In genomic region chr16:22131321-22131720, GRCm38 (mm10) we compare ENCODE assay signal across 28 mouse cellular contexts. TPM values are rescaled to one million over a fixed set of nuclear protein-coding genes. Genes with fewer than 3 reads are reported as not detected.
A peak's percentile ranks its signal among the peaks of the same experiment; 100 is the strongest.
DNase-seq lines count a peak whose midpoint lies in the region; ATAC-seq lines count a peak whose summit lies in the region.
"Had no signal": no experiment of that assay in that cellular context is flagged by ENCODE, and none has a peak within 500 bp of the region (broad histone marks: within the 10 kb centered on the region; RNA-seq: fewer than 3 reads in every experiment).

No protein-coding gene starts in this region.

- ATAC-seq in kidney, embryonic 16.5 days (ENCODE audit: low FRiP score, low TSS enrichment), result no peak
- ATAC-seq: forebrain, postnatal 0 days; midbrain, embryonic 13.5 days; Patski had no signal

- H3K27me3 ChIP-seq in kidney, embryonic 16.5 days (ENCODE audit: insufficient read depth, low read length), result no peaks in the 10 kb centered on the region
- H3K27me3 ChIP-seq: heart, embryonic 13.5 days; limb, embryonic 12.5 days; lung, embryonic 15.5 days; midbrain, embryonic 13.5 days; Patski; stomach, embryonic 15.5 days had no signal

- no peak overlapping the region for H3K9ac ChIP-seq in kidney, embryonic 16.5 days (replicated peaks; ENCODE audit: low read length)
- H3K9ac ChIP-seq: forebrain, postnatal 0 days; heart, embryonic 13.5 days; hindbrain, embryonic 14.5 days; limb, embryonic 12.5 days; liver, embryonic 14.5 days; lung, embryonic 15.5 days; midbrain, embryonic 13.5 days; stomach, embryonic 15.5 days had no signal

- 81% methylated on average over 6 of the region's 6 CpGs for WGBS in kidney, embryonic 16.5 days

- no peaks in the 10 kb centered on the region for H3K9me3 ChIP-seq in kidney, embryonic 16.5 days (ENCODE audit: low read length)
- H3K9me3 ChIP-seq: forebrain, embryonic 10.5 days; G1E; heart, embryonic 13.5 days; limb, embryonic 12.5 days; lung, embryonic 15.5 days; midbrain, embryonic 13.5 days; stomach, embryonic 15.5 days had no signal

- H3K4me3 ChIP-seq in kidney, embryonic 16.5 days (ENCODE audit: low read length), result no peak overlapping the region
- H3K4me3 ChIP-seq: forebrain, embryonic 10.5 days; heart, adult 2 months; heart, embryonic 13.5 days; limb, embryonic 12.5 days; lung, embryonic 15.5 days; megakaryocyte, embryonic 14.5 days; midbrain, embryonic 13.5 days; stomach, embryonic 15.5 days had no signal

- DNase-seq in kidney, adult 8-10 months, result peak; percentile 22 to 29
- peak; percentile 77 for DNase-seq in retina, adult 2 months (ENCODE audit: low read depth, low spot score)
- DNase-seq in retina, embryonic 14.5 days (ENCODE audit: low spot score), result no peak
- DNase-seq in thymus, adult 18-20 months, result peak; percentile 49 to 51
- DNase-seq in thymus, postnatal 36 days, result peak; percentile 35 to 71
- DNase-seq in cerebellum, postnatal 10 days, result no peak
- DNase-seq in gastrocnemius, postnatal 4 days (ENCODE audit: low spot score in 2 of 2), result no peak
- DNase-seq: adrenal gland, postnatal 36 days; cerebellum, adult 11 months; cerebellum, adult 9-11 months; forebrain, postnatal 0 days; gastrocnemius, postnatal 25 days; heart, adult 2 months; layer of hippocampus, postnatal 36 days; lung, postnatal 36 days; right cerebral cortex, adult 18-20 months had no signal

- H3K4me2 ChIP-seq in kidney, embryonic 16.5 days (replicated peaks; ENCODE audit: low read depth, low read length), result no peak overlapping the region
- H3K4me2 ChIP-seq: heart, embryonic 13.5 days; hindbrain, embryonic 14.5 days; limb, embryonic 12.5 days; lung, embryonic 15.5 days; midbrain, embryonic 13.5 days; stomach, embryonic 15.5 days had no signal

- 0 out of 2 replicates have a peak, but pooled peaks cover 3% of the 10 kb centered on the region for H3K36me3 ChIP-seq in kidney, embryonic 16.5 days (ENCODE audit: insufficient read depth, low read length)
- H3K36me3 ChIP-seq: G1E; lung, embryonic 15.5 days; midbrain, embryonic 13.5 days; stomach, embryonic 15.5 days had no signal

- H3K27ac ChIP-seq in kidney, embryonic 16.5 days (ENCODE audit: low read length), result no peak overlapping the region
- H3K27ac ChIP-seq: forebrain, embryonic 10.5 days; heart, adult 2 months; heart, embryonic 13.5 days; hindbrain, embryonic 14.5 days; limb, embryonic 12.5 days; liver, embryonic 14.5 days; lung, embryonic 15.5 days; midbrain, embryonic 13.5 days; stomach, embryonic 15.5 days had no signal

- no peaks in the 10 kb centered on the region for H3K4me1 ChIP-seq in kidney, embryonic 16.5 days (ENCODE audit: insufficient read depth, low read length)
- H3K4me1 ChIP-seq: forebrain, embryonic 10.5 days; limb, embryonic 12.5 days; lung, embryonic 15.5 days; stomach, embryonic 15.5 days had no signal

RNA-seq across cellular contexts. Expression of gene Igf2bp2, which starts 31.8 kb away (rescaled TPM):
- polyA plus RNA-seq in kidney, embryonic 16.5 days (2015; fragmentation: Nextera tagmentation; extraction: Ambion mirVana), result 84.5 and 98.6 TPM in 2 replicates
- total RNA-seq in gastrocnemius, postnatal 4 days (2021), result 10 to 100 TPM; 32.2 to 33.8 TPM

Comparison
In these comparisons a context has a peak if more than half of its experiments do, and no peak if none do; other contexts are left out.
1. DNase-seq: peak in kidney, adult 8-10 months (2 of 2), retina, adult 2 months (single experiment), thymus, adult 18-20 months (2 of 2) and thymus, postnatal 36 days (2 of 2); none in retina, embryonic 14.5 days (single experiment), cerebellum, postnatal 10 days (0 of 2) and gastrocnemius, postnatal 4 days (0 of 2).